Mouse (Mus musculus): ENCODE measurements around the gene Tedc2. TPM values are rescaled to one million over a fixed set of nuclear protein-coding genes. Genes with fewer than 3 reads are reported as not detected.

Tedc2 gene
- total RNA-seq, 2 experiments from 2014 or later, result 7.3 to 8.5 TPM

DNA sequence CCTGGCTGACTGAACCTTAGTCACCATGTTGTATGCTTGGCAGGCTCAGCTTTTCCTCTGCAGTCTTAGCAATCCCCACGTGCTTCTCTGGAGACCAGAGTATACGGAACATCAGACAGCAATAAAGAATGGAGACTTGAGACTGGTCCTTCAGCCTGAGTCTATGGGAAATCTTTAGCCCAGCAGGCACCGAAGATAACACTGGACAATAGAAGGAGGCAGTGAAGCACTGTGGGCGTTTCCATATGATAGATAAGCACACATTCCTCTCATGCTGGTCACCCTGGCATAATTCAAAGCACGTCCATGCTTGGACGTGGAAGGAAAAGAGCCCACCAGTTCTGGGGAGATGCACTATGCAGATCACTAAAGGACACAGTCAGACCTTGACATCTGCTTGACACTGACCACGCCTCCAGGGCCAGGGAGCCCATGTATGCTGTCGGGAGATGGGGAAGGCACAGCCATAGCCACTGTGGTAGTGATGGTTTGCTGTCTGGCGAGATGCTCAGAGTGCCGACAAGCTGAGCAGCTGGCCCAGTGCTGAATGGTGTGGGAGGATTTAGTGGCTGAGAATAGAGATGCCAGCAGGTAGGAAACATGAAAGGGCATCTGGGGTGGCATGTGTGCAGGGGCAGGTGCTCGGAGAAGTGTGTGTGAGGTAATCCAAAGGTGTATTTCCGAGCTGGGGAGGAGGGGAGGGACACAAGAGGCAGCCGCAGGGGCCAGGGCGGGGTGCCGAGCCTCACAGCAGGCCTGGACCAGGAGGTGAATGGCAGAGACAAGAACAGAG, 23.4 kb downstream of the Tedc2 start:
- DNase-seq (ENCODE audit: low spot score in 2 of 2), result peak in 1 of 2 experiments; percentile 47

DNA sequence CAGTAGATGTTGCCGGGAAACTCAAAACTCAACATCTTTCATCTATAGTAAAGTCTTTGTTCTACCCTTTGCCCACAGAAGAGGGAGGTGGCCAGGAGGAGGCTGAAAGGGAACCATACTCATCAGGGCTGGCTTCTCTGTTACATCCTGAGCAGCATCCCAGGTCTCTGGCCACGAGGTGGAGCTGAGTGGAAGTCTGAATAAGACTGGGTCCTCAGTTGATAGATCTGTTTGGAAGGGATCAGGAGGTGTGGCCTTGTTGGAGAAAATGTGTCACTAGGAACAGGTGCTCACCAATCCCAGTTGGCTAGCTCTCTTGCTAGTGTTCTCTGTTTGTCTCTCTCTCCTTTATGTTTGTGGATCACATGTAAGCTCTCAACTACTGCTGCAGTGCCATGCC, 25.3 kb downstream of the Tedc2 start:
- DNase-seq (ENCODE audit: low spot score in 2 of 2), result no peak

DNA sequence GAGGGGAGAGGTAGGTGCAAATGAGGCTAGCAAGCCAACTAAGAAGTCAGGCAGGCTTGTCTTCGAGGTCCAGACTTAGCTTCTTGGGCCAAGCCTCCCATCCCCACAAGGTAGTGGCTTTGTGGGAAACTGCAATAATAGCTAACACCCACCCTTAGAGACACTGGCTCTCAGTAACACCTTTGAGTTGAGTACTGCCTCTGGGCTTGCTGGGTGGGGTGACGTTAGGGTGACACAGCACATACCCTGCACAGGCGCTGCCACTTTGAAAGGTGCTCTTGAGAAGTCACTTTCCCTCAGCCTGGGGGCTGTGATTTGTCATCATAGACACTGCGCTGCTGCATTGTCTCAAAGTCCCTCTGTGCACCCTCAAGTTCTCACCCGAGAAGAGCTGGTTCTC, 26.9 kb downstream of the Tedc2 start:
- DNase-seq (ENCODE audit: low spot score in 2 of 2), result no peak

DNA sequence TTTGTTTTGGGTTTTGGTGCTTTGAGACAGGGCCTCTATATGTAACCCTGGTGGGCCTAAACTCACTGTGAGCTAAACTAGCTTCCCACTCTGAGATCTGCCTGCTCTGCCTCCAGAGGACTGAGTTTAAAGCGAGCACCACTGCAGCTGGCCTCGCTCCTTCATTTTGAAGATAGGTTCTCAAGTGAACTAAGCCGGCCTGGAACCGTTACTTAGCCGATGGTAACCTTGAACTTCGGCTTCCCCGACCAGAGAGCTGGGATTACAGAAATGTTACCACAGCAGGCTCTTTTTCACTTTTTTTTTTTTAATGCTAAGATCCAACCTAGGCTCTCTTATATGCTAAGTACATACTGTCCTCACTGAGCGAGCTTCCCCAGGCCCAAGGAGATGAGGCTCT, 27.4 kb downstream of the Tedc2 start:
- DNase-seq (ENCODE audit: low spot score in 2 of 2), result no peak

DNA sequence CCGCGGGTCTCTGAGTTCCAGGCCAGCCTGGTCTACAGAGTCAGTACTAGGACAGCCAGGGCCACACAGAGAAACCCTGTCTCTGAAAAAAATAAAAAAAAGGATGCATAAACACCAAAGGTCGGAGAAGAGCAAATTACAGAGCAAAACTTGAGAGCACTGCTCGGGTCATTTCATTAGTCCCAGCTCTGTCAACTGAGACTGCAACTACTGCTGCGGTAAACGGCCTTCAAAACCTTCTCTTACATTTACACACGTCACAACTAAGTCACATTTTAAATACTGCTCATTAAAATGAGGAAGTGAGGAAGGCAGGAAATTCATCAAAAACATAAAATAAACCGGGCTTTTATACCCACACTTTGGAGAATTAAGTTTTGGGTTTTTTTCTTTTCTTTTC, 27.8 kb downstream of the Tedc2 start:
- DNase-seq (ENCODE audit: low spot score in 2 of 2), result no peak

DNA sequence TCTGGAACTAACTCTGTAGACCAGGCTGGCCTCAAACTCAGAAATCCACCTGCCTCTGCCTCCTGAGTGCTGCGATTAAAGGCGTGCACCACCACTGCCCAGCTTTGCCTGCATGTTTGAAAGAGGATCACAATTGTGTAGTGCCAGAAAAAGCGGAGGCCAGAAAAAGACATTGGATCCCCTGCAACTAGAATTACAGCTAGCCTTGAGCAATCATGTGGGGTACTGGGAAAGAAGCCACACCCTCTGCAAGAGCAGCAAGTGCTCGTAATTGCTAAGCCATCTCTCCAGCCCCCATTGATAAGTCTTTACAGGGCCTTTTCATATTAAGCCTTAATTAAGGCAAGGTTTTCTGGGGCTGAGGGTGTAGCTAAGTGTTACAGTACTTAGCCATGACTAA, 29.2 kb downstream of the Tedc2 start:
- no peak for DNase-seq (ENCODE audit: low spot score in 2 of 2)

DNA sequence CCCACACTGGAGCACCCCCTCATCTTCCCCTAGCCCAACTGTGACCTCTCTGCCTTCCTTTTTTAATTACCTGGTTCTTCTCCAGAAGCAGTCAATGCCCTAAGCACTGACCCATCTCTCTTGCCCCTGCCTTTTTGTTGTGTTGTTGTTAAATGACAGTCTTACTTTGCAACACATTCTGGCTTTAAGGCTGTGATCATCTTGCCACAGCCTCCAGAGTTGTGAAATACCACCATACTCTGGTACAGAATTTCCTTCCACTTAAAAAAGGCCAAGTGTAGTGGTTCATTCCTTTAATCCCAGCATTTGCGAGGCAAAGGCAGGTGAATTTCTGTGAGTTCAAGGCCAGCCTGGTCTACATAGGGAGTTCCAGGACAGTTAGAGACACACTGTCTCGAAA, 29.7 kb downstream of the Tedc2 start:
- DNase-seq (ENCODE audit: low spot score in 2 of 2), result no peak

DNA sequence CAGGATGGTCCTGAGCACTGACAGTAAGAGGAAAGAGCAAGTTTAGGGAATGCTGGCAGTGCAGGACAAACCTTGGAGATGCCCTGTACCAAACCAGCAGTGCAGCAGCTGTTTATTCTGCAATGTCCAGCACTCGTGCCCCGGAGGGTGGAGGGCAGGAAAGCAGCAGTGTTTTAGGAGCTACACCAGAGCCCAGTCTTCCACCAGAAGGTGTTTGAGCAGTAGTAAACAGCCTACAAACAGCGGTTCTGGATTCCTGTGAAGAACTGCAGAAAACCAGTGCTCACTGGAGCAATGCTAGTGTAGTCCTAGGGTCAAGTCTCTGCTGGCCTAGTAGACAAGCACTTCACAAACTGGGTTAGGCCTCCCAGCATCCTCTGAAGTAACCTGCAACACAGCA, 46.4 kb downstream of the Tedc2 start:
- DNase-seq (ENCODE audit: low spot score in 2 of 2), result no peak

DNA sequence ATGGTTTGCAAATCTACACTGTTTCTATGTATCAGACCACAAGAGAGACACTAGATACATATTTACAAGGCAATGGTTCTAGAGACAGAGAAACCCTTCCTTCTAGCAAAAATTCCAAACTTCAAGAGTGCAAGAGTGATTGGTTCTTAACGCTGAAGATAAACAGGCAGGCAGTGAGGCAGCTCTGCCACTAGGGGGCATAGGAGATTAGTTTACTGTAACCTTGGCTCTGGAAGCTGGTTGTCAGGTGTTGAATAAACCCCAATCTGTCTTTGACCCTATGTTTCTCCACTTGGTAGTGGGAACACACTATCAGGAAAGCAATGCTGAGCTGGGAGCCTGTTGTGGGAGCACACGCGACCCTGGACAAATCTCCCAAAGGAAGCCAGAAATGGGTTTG, 47.2 kb downstream of the Tedc2 start:
- DNase-seq (ENCODE audit: low spot score in 2 of 2), result peak; percentile 60 to 85

DNA sequence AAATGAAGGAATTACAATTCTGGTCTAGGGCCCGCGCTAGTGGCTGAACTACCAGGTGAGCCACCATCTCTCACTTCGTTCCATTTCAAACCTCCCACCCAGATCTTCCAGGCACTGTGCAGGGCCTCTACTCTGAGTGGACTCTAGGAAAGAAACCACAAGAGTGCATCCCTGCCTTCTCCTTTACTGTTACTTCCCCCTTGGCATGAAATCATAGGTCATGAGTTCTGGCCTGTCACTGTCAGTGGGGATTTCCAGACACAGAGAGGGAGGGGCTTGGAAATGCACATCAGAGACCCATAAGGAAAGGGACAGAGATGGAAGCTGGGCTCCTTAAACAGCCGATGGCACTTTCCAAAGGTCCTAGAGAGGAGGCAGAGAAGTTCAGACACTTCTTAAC, 48.9 kb downstream of the Tedc2 start:
- no peak for DNase-seq (ENCODE audit: low spot score in 2 of 2)

DNA sequence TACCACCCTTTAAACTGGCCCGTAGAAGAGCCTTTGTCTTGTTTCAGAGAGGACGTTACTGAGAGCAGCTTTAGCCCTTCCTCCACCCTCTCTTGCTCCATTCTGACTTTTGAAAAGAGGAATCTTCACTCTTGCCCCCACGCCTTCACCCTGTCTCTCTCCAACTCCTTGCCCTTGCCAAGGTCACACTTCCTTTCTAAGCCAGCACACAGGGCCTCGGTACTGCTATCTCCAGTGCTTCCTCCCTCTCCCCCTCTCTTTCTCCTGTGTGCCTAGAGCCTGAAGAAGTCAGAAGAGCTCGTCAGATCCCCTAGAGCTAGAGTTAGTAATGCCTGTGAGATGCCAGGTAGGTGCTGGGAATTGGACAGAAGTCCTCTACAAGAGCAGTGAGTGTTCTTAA, 49.9 kb downstream of the Tedc2 start:
- DNase-seq (ENCODE audit: low spot score in 2 of 2), result no peak

DNA sequence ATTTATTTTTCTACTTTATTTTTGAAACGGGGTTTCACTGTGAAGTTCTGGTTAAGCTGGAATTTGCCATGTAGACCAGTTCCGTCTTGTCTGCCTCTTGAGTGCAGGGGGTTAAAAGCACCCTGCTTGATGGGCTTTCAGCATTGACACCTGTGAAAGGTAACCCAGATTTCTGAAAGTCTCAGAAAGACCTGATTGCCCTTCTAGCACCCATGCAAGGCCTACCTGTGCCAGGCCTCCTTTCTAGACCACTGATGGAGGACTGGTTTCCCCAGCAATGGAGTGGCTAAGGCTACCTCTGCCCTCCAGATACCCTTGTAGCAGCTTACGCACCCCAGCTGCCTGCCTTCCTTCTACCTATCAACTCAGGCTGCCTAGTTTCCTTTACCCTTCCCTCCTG, 50.5 kb downstream of the Tedc2 start:
- no peak for DNase-seq (ENCODE audit: low spot score in 2 of 2)

DNA sequence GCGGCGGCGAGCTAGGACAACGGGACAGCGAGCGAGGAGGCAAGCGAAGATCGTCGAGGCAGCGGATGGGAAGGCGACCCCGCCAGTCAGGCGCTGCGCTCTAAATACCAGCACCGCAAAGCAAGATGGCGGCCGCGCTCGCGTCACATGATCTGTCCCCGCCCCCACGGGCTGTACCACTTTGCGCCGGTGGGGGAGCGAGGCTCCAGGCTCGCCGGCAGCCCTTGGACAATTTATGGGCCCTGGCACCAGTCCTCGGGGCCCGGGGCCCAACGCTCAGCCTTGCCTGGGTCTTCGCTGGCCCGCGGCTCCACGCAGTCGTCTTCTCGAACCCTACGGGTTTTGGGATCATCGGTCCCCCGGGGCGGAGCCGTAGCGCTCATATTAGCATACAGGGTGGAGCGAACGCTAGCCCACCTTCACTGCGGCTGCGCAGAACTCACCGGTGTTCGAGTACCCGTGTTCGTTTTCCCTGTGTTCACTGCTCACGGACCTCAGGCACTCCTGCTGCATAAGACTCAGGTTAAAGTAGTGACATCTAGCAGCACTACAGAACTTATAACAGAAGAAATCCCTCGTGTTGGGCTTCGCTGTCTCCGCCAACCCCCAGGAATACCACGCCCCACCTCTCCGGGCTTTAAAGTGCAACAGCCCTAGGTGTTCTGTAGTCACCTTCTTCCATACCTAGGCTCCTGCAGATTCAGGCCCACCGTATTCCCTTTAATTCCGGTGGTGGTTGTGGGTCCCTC, 51.2 kb downstream of the Tedc2 start, which contains the start of gene Atp6v0c:
Gene Atp6v0c, minus strand, starts transcription at position 386 of the 749 bp plus-strand sequence.
- DNase-seq (ENCODE audit: low spot score in 2 of 2), result peak; percentile 91 to 98

DNA sequence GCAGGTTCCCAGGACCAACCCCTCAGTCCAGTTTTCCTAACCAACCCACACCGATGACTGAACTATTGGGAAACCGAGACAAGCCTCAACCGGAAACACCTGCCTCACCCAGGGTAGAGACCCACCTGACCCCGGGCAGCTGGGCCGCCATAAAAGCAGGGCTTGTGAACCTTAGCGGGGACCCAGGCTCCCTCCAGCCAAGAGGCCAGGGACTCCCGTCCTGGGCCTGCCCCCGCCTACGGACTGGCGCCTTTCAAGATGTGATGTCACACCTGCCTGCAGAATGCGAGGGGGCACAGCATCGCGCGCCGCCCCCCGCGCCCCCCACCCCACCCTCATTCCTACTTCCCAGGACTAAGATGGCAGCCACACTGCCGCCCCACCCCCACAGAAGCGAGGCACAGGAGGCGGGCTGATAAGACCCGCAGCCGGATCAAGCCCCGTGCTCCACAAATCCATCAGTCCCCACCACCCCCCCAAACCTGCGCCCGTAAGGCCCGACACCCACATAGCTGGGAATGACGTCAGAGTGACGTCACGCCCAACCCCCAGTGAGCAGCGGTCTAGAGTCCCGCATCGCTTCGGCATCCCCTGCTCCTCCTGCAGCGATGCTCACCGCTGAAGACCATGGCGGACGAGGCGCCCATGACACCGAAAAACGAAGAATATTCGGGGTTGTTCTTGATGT, 51.9 kb downstream of the Tedc2 start:
- peak; percentile 56 to 81 for DNase-seq (ENCODE audit: low spot score in 2 of 2)

DNA sequence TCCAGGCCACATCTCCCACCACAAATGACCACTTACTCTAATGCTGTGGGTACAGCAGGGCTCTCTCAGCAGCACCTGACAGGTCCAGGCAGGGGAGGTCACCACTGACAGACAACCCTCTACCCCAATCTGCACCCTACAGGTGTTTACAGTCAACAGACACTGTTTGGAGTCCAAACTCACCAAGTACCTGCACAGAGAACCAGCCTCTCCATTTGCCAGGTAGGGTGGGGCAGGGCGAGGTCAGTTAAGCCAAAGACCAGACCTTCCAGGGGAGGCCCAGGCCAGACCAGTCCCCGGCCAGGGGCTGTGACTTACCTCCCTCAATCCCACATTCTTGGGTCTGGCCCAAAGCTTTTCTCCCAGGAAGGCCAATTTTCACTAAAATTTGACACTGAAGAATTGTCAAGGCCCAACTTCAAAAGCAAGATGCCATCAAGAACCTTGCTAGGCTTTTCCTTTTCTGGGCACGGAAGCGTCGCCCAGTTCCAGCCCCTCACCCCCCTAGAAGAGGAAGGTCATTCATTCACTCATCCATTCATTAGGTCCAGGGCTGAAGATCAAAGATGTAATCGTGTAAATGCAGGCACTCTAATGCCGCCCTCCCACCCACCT, 52.7 kb downstream of the Tedc2 start:
- no peak for DNase-seq (ENCODE audit: low spot score in 2 of 2)

DNA sequence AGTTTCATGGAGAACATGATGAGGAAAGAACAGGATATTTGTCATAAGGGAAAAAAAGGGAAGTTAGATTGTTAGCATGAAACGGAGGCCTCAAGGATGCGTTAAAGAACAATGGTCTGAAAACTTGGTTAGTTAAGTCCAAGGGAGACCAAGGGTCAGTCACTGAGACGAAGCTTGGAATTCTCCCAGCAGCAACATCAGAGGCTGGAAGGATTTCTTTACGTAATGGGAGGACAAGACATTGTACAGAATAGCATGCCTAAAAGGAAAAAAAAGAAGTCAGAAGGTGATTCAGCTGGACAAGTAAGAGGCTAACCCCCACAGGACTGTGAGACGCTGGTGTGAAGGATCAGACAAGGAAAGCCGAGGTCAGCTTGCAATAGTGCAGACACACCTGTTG, 53.5 kb downstream of the Tedc2 start:
- no peak for DNase-seq (ENCODE audit: low spot score in 2 of 2)

Small RNAs within 50 kb of the gene (microRNA-seq; reads per million reads assigned to microRNA genes)
- gene Mir5134, result 1.5 to 3.1 reads per million in 2 experiments
- 0 to 0.49 reads per million in 2 experiments for gene Mir6965

Other genes with a start within 250 kb of the Tedc2 start
- gene Prss30, start 240.3 kb downstream of the Tedc2 start, total RNA-seq (2021), result not detected
- gene Prss22, start 222.8 kb downstream of the Tedc2 start, total RNA-seq (2021), result not detected
- not detected for gene Prss27, start 182.7 kb downstream of the Tedc2 start, total RNA-seq (2021)
- gene Kctd5, start 147.4 kb downstream of the Tedc2 start, total RNA-seq (2021), result 10 to 100 TPM; 23.2 to 25.0 TPM
- 100 to 1,000 TPM; 104 to 113 TPM for gene Pdpk1, start 69.9 kb downstream of the Tedc2 start, total RNA-seq (2021)
- gene Amdhd2, start 57.1 kb downstream of the Tedc2 start, total RNA-seq (2021), result 10 to 100 TPM; 31.0 to 31.7 TPM
- 1,000 to 10,000 TPM; 1,141 to 1,201 TPM for gene Atp6v0c, start 51.1 kb downstream of the Tedc2 start, total RNA-seq (2021)
- gene Tbc1d24, start 15.3 kb downstream of the Tedc2 start, total RNA-seq (2021), result 10 to 100 TPM; 54.2 to 57.6 TPM
- 1 to 10 TPM; 7.5 to 9.9 TPM for gene Ntn3, start 11.3 kb downstream of the Tedc2 start, total RNA-seq (2021)
- gene Ccnf, start 30.6 kb upstream of the Tedc2 start, total RNA-seq (2021), result 1 to 10 TPM; 4.8 to 5.0 TPM
- under 1 TPM; 0.51 to 0.92 TPM for gene Abca17, start 130.2 kb upstream of the Tedc2 start, total RNA-seq (2021)
- 10 to 100 TPM; 59.2 to 61.4 TPM for gene Abca3, start 131.1 kb upstream of the Tedc2 start, total RNA-seq (2021)
- gene Rnps1, start 193.7 kb upstream of the Tedc2 start, total RNA-seq (2021), result 100 to 1,000 TPM; 123 to 124 TPM
- gene Eci1, start 205.8 kb upstream of the Tedc2 start, total RNA-seq (2021), result 10 to 100 TPM; 27.3 to 34.2 TPM
- gene Dnase1l2, start 222.3 kb upstream of the Tedc2 start, total RNA-seq (2021), result 10 to 100 TPM in 1 of 2 experiments, 1 to 10 TPM in 1; 9.6 to 11.4 TPM
- gene E4f1, start 249.5 kb upstream of the Tedc2 start, total RNA-seq (2021), result 10 to 100 TPM; 32.3 to 37.9 TPM
- 10 to 100 TPM; 61.6 to 64.6 TPM for gene Pgp, start 249.5 kb upstream of the Tedc2 start, total RNA-seq (2021)

All from layer of hippocampus, adult 18-20 months (tissue).